8 mouse cellular contexts compared by ENCODE assay signal in genomic region chr2:32237571-32237970, GRCm38 (mm10). TPM values are rescaled to one million over a fixed set of nuclear protein-coding genes. Genes with fewer than 3 reads are reported as not detected.
A peak's percentile ranks its signal among the peaks of the same experiment; 100 is the strongest.
DNase-seq lines count a peak whose midpoint lies in the region; ATAC-seq and TF ChIP-seq lines count a peak whose summit lies in the region.

No protein-coding gene starts in this region.

- no peak for TF ChIP-seq CTCF in gastrocnemius, adult 2 months (IDR thresholded peaks at IDR 0.05)

- 46% methylated on average over 4 of the region's 4 CpGs for WGBS in forebrain, embryonic 11.5 days
- 43% methylated on average over 4 of the region's 4 CpGs for WGBS in liver, embryonic 11.5 days

- intact Hi-C loops in gastrocnemius, adult 2 months (cut with DNase I): loop anchor here (5.0 kb wide), 1 partner anchor 85 kb away; the partner anchor contains the start of gene Prrc2b

- H3K4me2 ChIP-seq in forebrain, embryonic 11.5 days (ENCODE audit: low read depth, low read length, severe bottlenecking): peak overlapping the region; percentile 76
- peak overlapping the region; percentile 92 for H3K4me2 ChIP-seq in liver, embryonic 11.5 days

- peak overlapping the region; percentile 75 for H3K4me3 ChIP-seq in gastrocnemius, adult 2 months
- H3K4me3 ChIP-seq in forebrain, embryonic 11.5 days (ENCODE audit: low read depth, low read length): peak overlapping the region; percentile 59
- H3K4me3 ChIP-seq in liver, embryonic 11.5 days (ENCODE audit: low read depth, low read length): peak overlapping the region; percentile 78

- peaks cover 6% of the 10 kb centered on the region; the same call in 1 of the 2 replicates for H3K4me1 ChIP-seq in forebrain, embryonic 11.5 days (replicated peaks; ENCODE audit: control insufficient read depth, insufficient read depth, low read length)
- H3K4me1 ChIP-seq in liver, embryonic 11.5 days (replicated peaks; ENCODE audit: control insufficient read depth, insufficient read depth, low read length): peaks cover 12% of the 10 kb centered on the region

- ATAC-seq in forebrain, embryonic 11.5 days (replicated peaks; ENCODE audit: low FRiP score): no peak
- no peak for ATAC-seq in liver, embryonic 11.5 days (replicated peaks; ENCODE audit: low FRiP score)

- no peaks in the 10 kb centered on the region for H3K27me3 ChIP-seq in forebrain, embryonic 11.5 days (ENCODE audit: control insufficient read depth, insufficient read depth, low read length)
- no peaks in the 10 kb centered on the region for H3K27me3 ChIP-seq in liver, embryonic 11.5 days (replicated peaks; ENCODE audit: control insufficient read depth, insufficient read depth, low read length)

- no peaks in the 10 kb centered on the region for H3K9me3 ChIP-seq in forebrain, embryonic 11.5 days (ENCODE audit: control insufficient read depth, low read length)
- no peaks in the 10 kb centered on the region for H3K9me3 ChIP-seq in liver, embryonic 11.5 days (ENCODE audit: control insufficient read depth, low read length)

- DNase-seq in gastrocnemius, adult 2 months: no peak
- DNase-seq in gastrocnemius, postnatal 4 days (ENCODE audit: low spot score in 2 of 2): no peak
- DNase-seq in 3T3-L1 (ENCODE audit: low read depth, low spot score): peak; percentile 36
- no peak for DNase-seq in forebrain, embryonic 11.5 days (ENCODE audit: low spot score)
- no peak for DNase-seq in liver, embryonic 11.5 days (ENCODE audit: low spot score)
- DNase-seq in ovary, postnatal 36 days (ENCODE audit: low spot score): no peak
- DNase-seq in right cerebral cortex, postnatal 4 days: no peak
- DNase-seq in adrenal gland, adult 8-10 months: no peak

- H3K27ac ChIP-seq in gastrocnemius, adult 2 months: peak overlapping the region; percentile 92
- H3K27ac ChIP-seq in forebrain, embryonic 11.5 days (ENCODE audit: low read depth, low read length): no peak overlapping the region
- H3K27ac ChIP-seq in liver, embryonic 11.5 days (ENCODE audit: low read depth, low read length): peak overlapping the region; percentile 88; the same call in 1 of the 2 replicates

- peak overlapping the region; percentile 63; the same call in 1 of the 2 replicates for H3K9ac ChIP-seq in forebrain, embryonic 11.5 days (ENCODE audit: low read length)
- peak overlapping the region; percentile 79 for H3K9ac ChIP-seq in liver, embryonic 11.5 days (ENCODE audit: low read depth, low read length)

- no peaks in the 10 kb centered on the region for H3K36me3 ChIP-seq in forebrain, embryonic 11.5 days (ENCODE audit: control insufficient read depth, insufficient read depth, low read length)
- H3K36me3 ChIP-seq in liver, embryonic 11.5 days (ENCODE audit: control insufficient read depth, insufficient read depth, low read length): peaks cover 12% of the 10 kb centered on the region

RNA-seq across cellular contexts. Expression of gene Pomt1, which starts 1.2 kb away (rescaled TPM):
- 10 to 100 TPM; 11.5 TPM for total RNA-seq in gastrocnemius, adult 2 months (2021)
- total RNA-seq in gastrocnemius, postnatal 4 days (2021): 10 to 100 TPM; 15.8 to 17.5 TPM
- polyA plus RNA-seq in forebrain, embryonic 11.5 days (2014; fragmentation: Nextera tagmentation; extraction: Ambion mirVana): 26.3 and 33.3 TPM in 2 replicates
- polyA plus RNA-seq in liver, embryonic 11.5 days (2014; fragmentation: Nextera tagmentation; extraction: Ambion mirVana): 35.7 and 37.1 TPM in 2 replicates
- 10 to 100 TPM; 33.1 to 46.2 (median 38.4) TPM for total RNA-seq in adrenal gland, adult 8-10 months (2022)

RNA-seq across cellular contexts. Expression of gene Uck1, which starts 22.4 kb away (rescaled TPM):
- 10 to 100 TPM in 1 of 2 experiments, 1 to 10 TPM in 1; 9.8 to 12.9 TPM for total RNA-seq in gastrocnemius, adult 2 months (2021)
- 10 to 100 TPM; 24.5 to 27.2 TPM for total RNA-seq in gastrocnemius, postnatal 4 days (2021)
- polyA plus RNA-seq in forebrain, embryonic 11.5 days (2014; fragmentation: Nextera tagmentation; extraction: Ambion mirVana): 78.4 and 89.0 TPM in 2 replicates
- polyA plus RNA-seq in liver, embryonic 11.5 days (2014; fragmentation: Nextera tagmentation; extraction: Ambion mirVana): 57.3 and 59.5 TPM in 2 replicates
- 100 to 1,000 TPM; 114 to 126 (median 125) TPM for total RNA-seq in adrenal gland, adult 8-10 months (2022)

RNA-seq across cellular contexts. Expression of gene Golga2, which starts 49.6 kb away (rescaled TPM):
- 10 to 100 TPM; 56.0 to 62.9 TPM for total RNA-seq in gastrocnemius, adult 2 months (2021)
- total RNA-seq in gastrocnemius, postnatal 4 days (2021): 10 to 100 TPM; 91.5 to 93.0 TPM
- polyA plus RNA-seq in forebrain, embryonic 11.5 days (2014; fragmentation: Nextera tagmentation; extraction: Ambion mirVana): 22.4 and 22.6 TPM in 2 replicates
- 18.8 and 19.7 TPM in 2 replicates for polyA plus RNA-seq in liver, embryonic 11.5 days (2014; fragmentation: Nextera tagmentation; extraction: Ambion mirVana)
- total RNA-seq in adrenal gland, adult 8-10 months (2022): 10 to 100 TPM; 68.4 to 97.0 (median 84.9) TPM

RNA-seq across cellular contexts. Expression of gene Swi5, which starts 50.3 kb away (rescaled TPM):
- total RNA-seq in gastrocnemius, adult 2 months (2021): 100 to 1,000 TPM; 118 to 175 TPM
- 100 to 1,000 TPM; 160 to 162 TPM for total RNA-seq in gastrocnemius, postnatal 4 days (2021)
- 345 and 373 TPM in 2 replicates for polyA plus RNA-seq in forebrain, embryonic 11.5 days (2014; fragmentation: Nextera tagmentation; extraction: Ambion mirVana)
- polyA plus RNA-seq in liver, embryonic 11.5 days (2014; fragmentation: Nextera tagmentation; extraction: Ambion mirVana): 369 and 385 TPM in 2 replicates
- 100 to 1,000 TPM; 263 to 285 (median 273) TPM for total RNA-seq in adrenal gland, adult 8-10 months (2022)

Comparison
In these comparisons a context has a peak if more than half of its experiments do, and no peak if none do; other contexts are left out.
1. RNA of gene Uck1, which starts 22.4 kb away (total RNA-seq): 114 to 126 TPM in adrenal gland, adult 8-10 months; 24.5 to 27.2 TPM in gastrocnemius, postnatal 4 days and 9.8 to 12.9 TPM in gastrocnemius, adult 2 months; every median in the first group is over 4 times any median in the second.
2. Peak in every context shown above with its lines, with median percentiles within 50 percentile points of each other: H3K4me3 ChIP-seq.